Mouse (Mus musculus) ES-E14 (cell line): ENCODE results near the gene Defb15. TPM values are rescaled to one million over a fixed set of nuclear protein-coding genes. Genes with fewer than 3 reads are reported as not detected.

Source experiments
- DNase-seq: peaks from one replicate; pipeline ENCODE4 v3.0.0-alpha.2; 2013; ENCODE audit warnings: low read depth, low spot score
- H3K27ac ChIP-seq: 2 replicates; pipeline ENCODE4 v1.5.1; 2012; ENCODE audit warnings: low read depth, mild to moderate bottlenecking, low read length, moderate library complexity, mixed read lengths; ENCODE audit not compliant: poor library complexity, insufficient read depth, severe bottlenecking
- H3K36me3 ChIP-seq: 2 replicates; pipeline ENCODE4 v1.6.1; 2012; ENCODE audit warnings: mild to moderate bottlenecking, low read length, moderate library complexity, mixed read lengths; ENCODE audit not compliant: control insufficient read depth, poor library complexity, insufficient read depth, severe bottlenecking
- H3K4me1 ChIP-seq, 2 experiments: fragments of 150-350 bp in 1 of 2; sonication (generic) in 1 of 2; 2 replicates each; pipeline ENCODE4 v1.6.1; 2012; ENCODE audit warnings: low read length in 2 of 2, mild to moderate bottlenecking in 1 of 2, mixed read lengths in 1 of 2; ENCODE audit not compliant: control insufficient read depth in 2 of 2, insufficient read depth in 2 of 2, poor library complexity in 1 of 2
- H3K4me3 ChIP-seq, 2 experiments: fragments of 150-350 bp in 1 of 2; sonication (generic) in 1 of 2; 2 replicates each; pipeline ENCODE4 v1.5.1; 2012; ENCODE audit warnings: low read length in 2 of 2, low read depth in 1 of 2, mild to moderate bottlenecking in 1 of 2, mixed read lengths in 1 of 2; ENCODE audit not compliant: insufficient read depth in 1 of 2, poor library complexity in 1 of 2, severe bottlenecking in 1 of 2
- H3K9ac ChIP-seq: 2 replicates; pipeline ENCODE4 v1.6.1; 2012; ENCODE audit warnings: low read depth, mild to moderate bottlenecking, low read length, mixed read lengths; ENCODE audit not compliant: poor library complexity, insufficient read depth, severe bottlenecking
- H3K9me3 ChIP-seq: fragments of 150-350 bp; sonication (generic); 2 replicates; pipeline ENCODE4 v1.6.1; 2012; ENCODE audit warnings: low read depth, mild to moderate bottlenecking, low read length; ENCODE audit not compliant: control insufficient read depth, insufficient read depth
- CHD2 ChIP-seq: IDR thresholded peaks from 2 replicates; pipeline ENCODE4 v1.6.1; 2014; ENCODE audit warnings: mild to moderate bottlenecking, low read depth, low read length, inconsistent platforms
- HCFC1 ChIP-seq: IDR thresholded peaks from 2 replicates; pipeline ENCODE4 v1.6.1; 2012; ENCODE audit warnings: low read length, inconsistent platforms, borderline replicate concordance; ENCODE audit not compliant: insufficient read depth
- MAFK ChIP-seq: IDR thresholded peaks from 2 replicates; pipeline ENCODE4 v1.6.1; 2014; ENCODE audit warnings: mild to moderate bottlenecking, low read depth, low read length, inconsistent platforms; ENCODE audit not compliant: insufficient read depth
- ZC3H11A ChIP-seq: IDR thresholded peaks from 2 replicates; pipeline ENCODE4 v1.6.1; 2012; ENCODE audit warnings: low read depth, mild to moderate bottlenecking, inconsistent platforms, low read length, borderline replicate concordance
- ZNF384 ChIP-seq: IDR thresholded peaks from 2 replicates; pipeline ENCODE4 v1.6.1; 2012; ENCODE audit warnings: low read depth, low read length, inconsistent platforms
- in situ Hi-C, 2 experiments: fragments of 600-800 bp; cut with MboI; formaldehyde crosslinking; loops; one replicate each; pipeline ENCODE4 v1.15.1; 2025; ENCODE audit warnings: low sequenced_read_pairs in 2 of 2, inconsistent platforms in 1 of 2; ENCODE audit not compliant: unreplicated experiment in 2 of 2
- total RNA-seq: library from RNA; depleted of rRNA; stranded (reverse); fragments of 300-350 nt; gene quantifications from 2 replicates; pipeline ENCODE4 v1.2.3, GENCODE M21; 2012; rRNA removed

The Defb15 gene
- not detected in 2 replicates for total RNA-seq

GRCm38 (mm10) chr8:21932610-21933009 lies at the start of gene Defb15:
Defb15 (minus strand) TSS chr8:21932710.
- no peak within 1 kb of the TSS for H3K9ac ChIP-seq

DNA sequence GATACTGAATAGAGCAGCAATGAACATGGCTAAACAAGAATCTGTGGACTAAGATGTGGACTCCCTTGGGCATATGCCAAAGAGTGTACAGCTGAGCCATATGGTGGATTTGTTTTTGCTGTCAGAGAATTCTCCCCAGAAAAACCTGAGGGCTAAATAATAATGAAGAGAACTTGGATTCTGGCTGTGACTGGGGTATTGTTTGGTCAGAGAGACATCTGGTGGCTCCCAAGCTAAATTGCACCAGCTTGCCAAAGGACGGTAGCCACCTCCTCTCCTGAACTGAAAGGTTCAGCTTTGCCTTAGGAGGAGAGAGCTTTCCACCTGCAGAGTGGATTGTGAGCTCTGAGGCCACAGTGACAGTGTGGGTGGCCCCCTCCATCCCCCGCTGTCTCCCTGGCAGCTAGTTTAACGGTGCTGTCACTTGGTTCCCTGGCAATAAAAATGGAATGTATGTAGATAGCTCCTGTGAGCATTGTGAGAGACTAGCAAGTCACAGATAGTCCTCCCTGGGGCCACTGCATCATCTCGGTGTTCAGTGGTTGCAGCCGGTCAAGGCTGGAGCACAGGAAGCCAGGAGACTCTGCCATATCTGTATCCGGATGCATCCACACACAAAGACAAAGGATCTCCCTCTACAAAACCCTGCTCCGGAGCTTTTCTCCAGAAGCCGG lies 49.3 kb upstream of the Defb15 start:
- Histone ChIP-seq H3K9ac (no peak overlapping the region), H3K4me1 (no peaks in the 10 kb centered on the region), H3K9me3 (no peaks in the 10 kb centered on the region), H3K36me3 (no peaks in the 10 kb centered on the region), H3K27ac (no peak overlapping the region), H3K4me3 (no peak overlapping the region)
- in situ Hi-C loops = no loop called here
- TF ChIP-seq ZC3H11A = peak; percentile 78; the same call in 1 of the 2 replicates
- no peak for TF ChIP-seq CHD2
- TF ChIP-seq HCFC1 = no peak
- peak; percentile 20 for DNase-seq

More at GRCm38 (mm10) chr8:21932610-21933009, at the start of gene Defb15:
- no peaks in the 10 kb centered on the region for H3K4me1 ChIP-seq
- no peak within 1 kb of the TSS for H3K4me3 ChIP-seq
- no peaks in the 10 kb centered on the region for H3K9me3 ChIP-seq
- DNase-seq = no peak
- no peaks in the 10 kb centered on the region for H3K36me3 ChIP-seq
- TF ChIP-seq MAFK = no peak
- no peak for TF ChIP-seq HCFC1
- TF ChIP-seq ZC3H11A = no peak
- no peak for TF ChIP-seq CHD2
- TF ChIP-seq ZNF384 = no peak
- no peak within 1 kb of the TSS for H3K27ac ChIP-seq
- in situ Hi-C loops = no loop called here

DNA sequence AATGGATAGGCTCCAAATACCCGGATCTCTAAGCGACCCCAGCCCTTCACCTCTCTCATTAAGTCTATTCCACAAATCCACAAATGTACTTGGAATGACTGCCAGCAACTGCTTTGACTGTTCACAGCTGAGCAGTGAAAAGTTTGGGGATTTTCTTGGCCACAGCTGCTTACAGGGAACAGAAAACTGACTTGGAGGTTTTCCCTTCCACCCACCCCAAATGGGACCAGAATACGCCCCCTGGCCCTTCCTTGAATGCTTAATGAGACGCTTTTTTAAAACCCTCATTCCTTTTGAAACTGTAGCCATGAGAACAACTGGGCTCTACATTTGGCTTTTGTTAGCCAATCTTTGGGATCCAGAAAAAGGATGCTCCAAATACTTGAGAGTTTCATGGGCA lies 45.7 kb upstream of the Defb15 start:
- in situ Hi-C loops = no loop called here
- no peak for DNase-seq

GRCm38 (mm10) chr8:21969475-21969874 lies 37.0 kb upstream of the Defb15 start, which contains the start of gene Ccdc70:
Ccdc70 (plus strand) TSS chr8:21969775.
- H3K27ac ChIP-seq = no peak within 1 kb of the TSS
- no peaks in the 10 kb centered on the region for H3K36me3 ChIP-seq
- H3K9me3 ChIP-seq = no peaks in the 10 kb centered on the region
- in situ Hi-C loops = no loop called here
- DNase-seq = no peak
- no peak for TF ChIP-seq CHD2
- no peak for TF ChIP-seq ZNF384
- TF ChIP-seq HCFC1 = no peak
- no peak for TF ChIP-seq MAFK
- no peak for TF ChIP-seq ZC3H11A
- no peak within 1 kb of the TSS for H3K4me3 ChIP-seq
- H3K4me1 ChIP-seq = no peaks in the 10 kb centered on the region
- no peak within 1 kb of the TSS for H3K9ac ChIP-seq

More for the DNA sequence above, 45.7 kb upstream of the Defb15 start:
- Histone ChIP-seq H3K4me1 (no peaks in the 10 kb centered on the region), H3K4me3 (no peak overlapping the region), H3K9me3 (no peaks in the 10 kb centered on the region), H3K27ac (no peak overlapping the region), H3K9ac (no peak overlapping the region), H3K36me3 (no peaks in the 10 kb centered on the region)
- TF ChIP-seq CHD2 (no peak), HCFC1 (no peak), MAFK (no peak), ZNF384 (no peak), ZC3H11A (no peak)
